Mouse (Mus musculus) WW6 (cell line): Measurements from ENCODE around the gene Mfap1b.
A peak's percentile ranks its signal among the peaks of the same experiment; 100 is the strongest.

ENCODE experiments used
- DNase-seq: peaks from one replicate; pipeline ENCODE4 v3.0.0-alpha.2; 2013; ENCODE audit warnings: low read depth, low spot score

Mfap1b gene

DNA sequence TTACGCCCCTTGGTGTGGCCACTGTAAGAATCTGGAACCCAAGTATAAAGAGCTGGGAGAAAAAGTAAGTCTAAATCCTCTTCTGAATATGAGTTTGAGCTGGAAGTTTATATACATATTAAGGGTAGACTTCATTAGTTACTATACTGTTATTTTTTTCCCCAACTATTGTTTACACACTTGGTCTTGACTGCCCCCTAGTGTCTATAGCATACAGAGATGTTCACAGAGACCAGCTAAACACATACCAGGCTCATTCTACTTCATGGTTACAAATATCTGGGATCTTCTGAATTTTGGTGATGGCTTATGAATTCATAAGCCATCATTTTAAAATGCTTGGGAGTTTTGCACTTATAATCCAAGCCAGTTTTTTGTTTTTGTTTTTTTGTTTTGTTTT, 39.0 kb downstream of the Mfap1b start:
- DNase-seq = no peak

DNA sequence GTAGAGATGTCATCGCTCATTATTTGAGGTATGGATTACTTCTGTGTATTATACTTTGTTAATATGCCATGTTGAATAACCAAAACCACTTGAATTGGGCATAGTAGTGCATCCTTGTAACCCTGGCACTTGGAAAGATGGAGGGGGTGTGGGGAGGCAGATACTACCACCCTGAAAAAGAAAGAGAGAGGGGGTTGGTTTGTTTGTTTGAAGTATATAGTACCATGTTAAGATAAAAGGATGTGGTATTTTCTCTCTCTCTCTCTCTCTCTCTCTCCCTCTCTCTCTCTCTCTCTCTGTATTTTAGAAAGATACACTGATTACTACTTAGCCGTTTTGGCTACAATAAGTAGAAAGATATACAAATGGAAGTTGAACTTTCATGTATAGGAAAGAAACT, 48.0 kb downstream of the Mfap1b start:
- no peak for DNase-seq

DNA sequence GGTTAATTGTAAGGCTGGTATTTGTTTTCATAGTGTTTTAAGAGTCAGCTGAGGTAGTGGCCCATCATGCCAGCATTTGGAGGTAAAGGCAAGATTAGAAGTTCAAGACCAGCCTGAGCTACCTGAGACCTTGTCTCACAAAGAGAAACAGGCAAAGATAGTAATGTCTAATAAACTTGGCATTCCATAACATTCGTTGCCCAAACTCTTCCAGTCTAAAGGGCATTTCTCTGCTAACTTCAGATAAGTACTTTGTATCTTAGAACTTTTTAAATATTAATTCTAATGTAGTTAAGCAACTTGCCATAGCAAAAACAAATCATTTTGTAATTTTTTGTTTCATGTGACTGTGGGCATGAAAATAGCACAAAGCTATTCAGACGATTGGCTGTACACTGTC, 50.7 kb downstream of the Mfap1b start:
- DNase-seq = no peak

DNA sequence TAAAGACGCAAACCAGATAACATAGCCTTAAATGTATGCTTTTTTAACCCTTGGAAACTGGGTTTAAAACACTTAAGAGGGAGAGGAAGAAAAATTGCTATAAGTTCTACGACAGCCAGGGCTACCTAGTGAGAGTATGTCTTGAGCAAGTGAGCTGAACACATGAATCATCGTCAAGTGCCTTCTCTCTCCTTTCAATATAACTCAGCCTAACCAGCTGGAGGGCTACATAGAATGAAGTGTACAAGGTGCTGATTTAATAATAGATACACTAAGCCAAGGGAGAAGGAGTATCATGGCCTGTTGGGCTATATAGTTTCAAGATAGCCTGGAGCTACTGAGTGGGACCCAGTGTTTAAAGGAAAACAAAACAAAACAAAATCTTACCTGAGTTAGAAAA, 55.4 kb downstream of the Mfap1b start:
- DNase-seq = no peak

DNA sequence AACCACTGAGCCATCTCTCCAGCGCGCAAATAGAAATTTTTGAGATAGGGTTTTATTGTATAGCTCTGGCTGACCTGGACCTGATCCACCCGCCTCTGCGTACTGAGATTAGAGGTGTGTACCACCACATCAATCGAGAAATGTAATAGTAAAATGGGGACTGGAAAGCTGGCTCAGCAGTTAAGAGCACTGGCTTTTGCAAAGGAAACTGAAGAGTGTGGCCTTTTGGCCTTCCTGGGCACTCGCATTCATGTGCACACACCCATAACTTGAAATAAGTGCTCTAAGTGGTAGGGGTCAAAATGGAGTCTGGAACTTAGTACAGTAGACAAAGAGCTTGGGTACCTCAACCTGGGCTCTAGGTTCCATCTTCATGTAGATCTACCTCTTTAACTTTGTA, 57.5 kb downstream of the Mfap1b start:
- no peak for DNase-seq

DNA sequence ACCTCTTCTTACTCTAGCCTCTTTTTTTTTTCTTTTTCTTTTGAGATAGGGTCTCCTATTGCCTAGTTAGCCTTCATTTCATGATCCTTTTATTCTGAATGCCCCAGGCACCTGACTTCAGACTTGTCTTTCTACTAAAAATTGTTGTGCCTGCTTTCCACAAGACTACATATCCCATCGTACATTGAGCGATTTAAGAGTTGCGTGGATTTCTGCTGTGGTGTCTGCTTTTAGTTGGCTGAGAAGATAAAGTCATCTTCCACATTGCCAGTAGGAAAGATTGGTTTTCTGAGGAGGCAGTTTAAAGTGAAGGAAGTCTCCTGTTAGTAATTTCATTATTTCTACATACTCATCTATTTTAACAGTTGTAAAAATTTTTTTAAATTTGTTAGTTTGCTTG, 58.3 kb downstream of the Mfap1b start:
- no peak for DNase-seq

DNA sequence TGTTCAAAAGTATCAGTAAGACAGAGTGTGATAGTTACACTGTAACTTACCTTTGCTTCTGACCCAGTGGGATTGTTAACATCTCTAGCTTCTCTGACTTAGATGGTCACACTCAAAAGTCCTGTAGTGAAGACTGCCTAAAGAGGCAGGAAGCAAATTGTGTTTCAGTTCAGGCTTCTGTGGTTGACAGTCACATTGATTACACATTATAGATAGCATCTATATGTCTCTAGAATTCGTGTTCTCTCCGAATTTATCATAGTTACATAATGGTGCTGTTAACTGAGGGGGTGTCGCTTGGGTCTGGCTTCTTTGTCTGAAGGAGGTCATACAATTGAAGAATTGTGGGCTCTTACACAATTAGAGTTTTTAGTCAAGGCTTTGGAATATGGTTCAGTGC, 58.8 kb downstream of the Mfap1b start:
- DNase-seq = no peak

DNA sequence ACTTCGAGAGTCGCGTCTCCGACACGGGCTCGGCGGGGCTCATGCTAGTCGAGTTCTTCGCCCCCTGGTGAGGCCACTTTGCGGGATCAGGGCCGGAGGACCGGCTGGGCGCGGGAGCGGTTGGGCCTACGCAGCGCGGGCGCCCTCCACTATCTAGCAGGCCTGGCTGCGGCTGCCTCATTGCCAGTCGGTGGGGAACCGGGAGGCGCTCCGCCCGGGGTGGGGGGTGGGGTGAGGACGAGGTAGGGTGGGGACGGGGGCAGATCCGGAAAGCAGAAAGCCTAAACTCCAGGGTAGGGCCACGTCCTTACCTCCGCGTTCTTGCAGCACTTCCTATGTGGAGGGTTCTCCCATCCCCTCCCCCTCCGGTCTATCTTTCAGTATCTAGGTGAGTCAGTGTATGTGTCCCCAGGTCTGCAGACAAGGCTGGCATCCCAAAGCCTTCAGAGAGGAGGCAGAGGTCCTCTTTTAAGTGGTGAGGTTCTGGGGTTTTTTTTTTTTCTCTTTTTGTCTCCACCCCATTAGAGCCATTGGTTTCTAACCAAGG, 59.7 kb downstream of the Mfap1b start:
- DNase-seq = peak; percentile 16

DNA sequence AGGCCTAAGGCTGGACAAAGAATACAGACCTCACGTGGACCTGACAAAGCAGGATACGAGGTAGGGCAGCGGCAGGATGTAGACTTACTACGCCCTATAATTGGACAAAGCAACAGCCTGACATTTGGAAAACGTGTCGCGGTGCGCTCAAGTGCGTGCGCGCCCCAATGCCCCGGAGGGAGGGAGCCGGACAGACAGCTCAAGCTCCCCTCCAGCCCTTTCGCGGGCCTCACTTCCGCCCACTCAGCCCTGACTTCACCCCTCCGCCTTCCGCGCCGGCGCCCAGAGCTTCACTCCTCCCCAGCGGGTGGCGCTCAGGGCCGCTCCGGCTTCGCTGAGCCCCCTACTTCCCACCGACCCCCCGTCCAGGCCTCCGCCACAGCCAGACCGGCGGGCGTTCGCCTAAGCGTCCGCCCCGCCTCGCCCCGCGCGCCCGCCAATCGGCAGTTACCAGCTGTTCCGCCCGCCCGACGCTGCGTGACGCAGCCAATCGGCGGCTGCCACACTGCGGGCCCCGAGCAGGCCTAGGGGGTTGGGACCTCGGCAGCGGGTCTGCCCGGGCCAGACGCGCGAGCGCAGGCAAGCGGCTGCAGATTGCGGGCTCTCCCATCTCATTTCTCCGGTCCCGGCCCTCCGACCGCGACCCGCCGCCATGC, 60.4 kb downstream of the Mfap1b start, which contains the start of the genes Pdia3 and Catsper2:
TSS of gene Pdia3 (plus strand) at position 389 of the 656 bp plus-strand sequence.
TSS of gene Catsper2 (minus strand) at position 406 of the 656 bp plus-strand sequence.
- peak; percentile 80 for DNase-seq

DNA sequence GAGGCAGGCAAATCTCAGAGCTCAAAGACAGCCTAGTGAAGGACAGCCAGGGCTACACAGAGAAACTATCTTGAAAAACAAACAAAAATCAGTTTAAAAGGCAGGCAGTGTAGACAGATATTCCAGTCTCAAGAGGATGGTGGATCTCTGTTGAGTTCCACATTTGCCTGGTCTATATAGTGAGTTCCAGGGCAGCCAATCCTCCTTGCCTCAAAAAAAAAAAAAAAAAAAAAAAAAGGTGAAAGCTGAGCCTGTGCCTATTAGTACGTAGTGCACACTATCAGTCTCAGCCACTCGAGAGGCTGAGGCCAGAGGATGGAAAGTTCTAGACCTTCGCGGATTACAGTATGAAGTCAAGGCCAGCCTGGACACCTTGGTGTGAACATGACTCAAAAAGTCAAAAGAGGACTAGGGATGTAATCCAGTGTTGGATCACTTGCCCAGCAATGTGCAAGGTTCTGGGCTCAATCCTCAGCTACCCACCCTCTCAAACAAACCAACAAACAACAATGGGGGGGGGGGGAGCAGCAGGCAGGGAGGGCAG, 61.0 kb downstream of the Mfap1b start:
- DNase-seq = no peak
